Mouse (Mus musculus) lung, embryonic 16.5 days (tissue): ENCODE results near the gene Rnf207. TPM values are rescaled to one million over a fixed set of nuclear protein-coding genes. Genes with fewer than 3 reads are reported as not detected.
A peak's percentile ranks its signal among the peaks of the same experiment; 100 is the strongest.

ENCODE experiments used
- ATAC-seq: fragments of 200-750 bp; cut with Nextera tagmentation; 2 replicates; pipeline ENCODE4 v1.8.0; 2017; ENCODE audit warnings: low read depth, mild to moderate bottlenecking, moderate library complexity
- H3K27ac ChIP-seq: fragments of 300-500 bp; sonication (generic); 2 replicates; pipeline ENCODE4 v1.5.1; 2014; ENCODE audit warnings: mild to moderate bottlenecking, control low read depth, low read length
- H3K27me3 ChIP-seq: fragments of 300-500 bp; sonication (generic); 2 replicates; pipeline ENCODE4 v1.6.1; 2014; ENCODE audit warnings: low read depth, low read length, mixed read lengths; ENCODE audit not compliant: control insufficient read depth, insufficient read depth
- H3K36me3 ChIP-seq: fragments of 300-500 bp; sonication (generic); 2 replicates; pipeline ENCODE4 v1.6.1; 2014; ENCODE audit warnings: low read length; ENCODE audit not compliant: control insufficient read depth, insufficient read depth
- H3K4me1 ChIP-seq: fragments of 300-500 bp; sonication (generic); replicated peaks from 2 replicates; pipeline ENCODE4 v1.6.1; 2014; ENCODE audit warnings: low read length, mixed read lengths; ENCODE audit not compliant: control insufficient read depth, insufficient read depth
- H3K4me2 ChIP-seq: fragments of 300-500 bp; sonication (generic); 2 replicates; pipeline ENCODE4 v1.6.1; 2014; ENCODE audit warnings: low read depth, low read length, control low read depth
- H3K4me3 ChIP-seq: fragments of 300-500 bp; sonication (generic); 2 replicates; pipeline ENCODE4 v1.5.1; 2014; ENCODE audit warnings: mild to moderate bottlenecking, low read length, control low read depth
- H3K9ac ChIP-seq: fragments of 300-500 bp; sonication (generic); 2 replicates; pipeline ENCODE4 v1.6.1; 2014; ENCODE audit warnings: low read length, control low read depth
- H3K9me3 ChIP-seq: fragments of 300-500 bp; sonication (generic); 2 replicates; pipeline ENCODE4 v1.6.1; 2016; ENCODE audit warnings: low read length; ENCODE audit not compliant: control insufficient read depth
- WGBS: fragments of 180-500 bp; shearing (Covaris S2); extraction: QIAGEN DNeasy Blood & Tissue Kit; methylation state at CpG from one replicate; pipeline ENCODE4 v1.1.7; 2014; 5-methylcytosine and 5-hydroxymethylcytosine counted together
- polyA plus RNA-seq: library from polyadenylated mRNA; unstranded; fragments of >200 nt; fragmentation: Nextera tagmentation; extraction: Ambion mirVana; gene quantifications from 2 replicates; pipeline ENCODE4 v1.2.1, GENCODE M21; 2015

The Rnf207 gene
- polyA plus RNA-seq, 1 experiment from 2014 or later, result 2.5 TPM

- ATAC-seq, result no peak
- 19% methylated on average over 8 of the region's 8 CpGs for WGBS
- Histone ChIP-seq H3K4me3 (no peak overlapping the region), H3K4me1 (no peaks in the 10 kb centered on the region), H3K9me3 (no peaks in the 10 kb centered on the region), H3K9ac (no peak overlapping the region), H3K27me3 (peaks cover 16% of the 10 kb centered on the region; the same call in 1 of the 2 replicates), H3K36me3 (no peaks in the 10 kb centered on the region), H3K27ac (no peak overlapping the region), H3K4me2 (no peak overlapping the region)
Observed at GRCm38 (mm10) chr4:152350722-152351421, 32.1 kb upstream of the Rnf207 start.

- ATAC-seq, result no peak
- H3K4me1 ChIP-seq, result peaks cover 3% of the 10 kb centered on the region; the same call in 1 of the 2 replicates
- H3K9me3 ChIP-seq, result no peaks in the 10 kb centered on the region
- no peak overlapping the region for H3K27ac ChIP-seq
- H3K36me3 ChIP-seq, result no peaks in the 10 kb centered on the region
- H3K4me3 ChIP-seq, result no peak overlapping the region
- no peak overlapping the region for H3K4me2 ChIP-seq
- no peak overlapping the region for H3K9ac ChIP-seq
- 3% methylated on average over 16 of the region's 17 CpGs for WGBS
- peaks cover 16% of the 10 kb centered on the region; the same call in 1 of the 2 replicates for H3K27me3 ChIP-seq
Observed at GRCm38 (mm10) chr4:152349837-152350381, 31.1 kb upstream of the Rnf207 start.

GRCm38 (mm10) chr4:152345120-152345889 lies 26.5 kb upstream of the Rnf207 start:
- H3K9ac ChIP-seq, result no peak overlapping the region
- H3K4me1 ChIP-seq, result peaks cover 3% of the 10 kb centered on the region; the same call in 1 of the 2 replicates
- H3K4me2 ChIP-seq, result no peak overlapping the region
- no peaks in the 10 kb centered on the region for H3K9me3 ChIP-seq
- 34% methylated on average over 7 of the region's 7 CpGs for WGBS
- no peak overlapping the region for H3K4me3 ChIP-seq
- H3K36me3 ChIP-seq, result no peaks in the 10 kb centered on the region
- peak; percentile 60 for ATAC-seq
- H3K27me3 ChIP-seq, result peaks cover 27% of the 10 kb centered on the region
- no peak overlapping the region for H3K27ac ChIP-seq

GRCm38 (mm10) chr4:152344651-152345050 lies 25.9 kb upstream of the Rnf207 start:
- 39% methylated on average over 7 of the region's 7 CpGs for WGBS
- H3K4me3 ChIP-seq, result no peak overlapping the region
- H3K9me3 ChIP-seq, result no peaks in the 10 kb centered on the region
- H3K27ac ChIP-seq, result no peak overlapping the region
- no peak overlapping the region for H3K4me2 ChIP-seq
- H3K36me3 ChIP-seq, result no peaks in the 10 kb centered on the region
- peaks cover 3% of the 10 kb centered on the region; the same call in 1 of the 2 replicates for H3K4me1 ChIP-seq
- peaks cover 33% of the 10 kb centered on the region for H3K27me3 ChIP-seq
- no peak for ATAC-seq
- no peak overlapping the region for H3K9ac ChIP-seq

- 16% methylated on average over 5 of the region's 5 CpGs for WGBS
- Histone ChIP-seq H3K27me3 (peaks cover 42% of the 10 kb centered on the region), H3K36me3 (no peaks in the 10 kb centered on the region), H3K4me1 (peaks cover 15% of the 10 kb centered on the region), H3K9ac (no peak overlapping the region), H3K27ac (no peak overlapping the region), H3K4me3 (no peak overlapping the region), H3K9me3 (no peaks in the 10 kb centered on the region), H3K4me2 (no peak overlapping the region)
- no peak for ATAC-seq
Observed at GRCm38 (mm10) chr4:152343296-152343695, 24.5 kb upstream of the Rnf207 start.

- Histone ChIP-seq H3K9ac (no peak overlapping the region), H3K4me1 (peaks cover 15% of the 10 kb centered on the region), H3K36me3 (no peaks in the 10 kb centered on the region), H3K9me3 (no peaks in the 10 kb centered on the region), H3K4me3 (no peak overlapping the region), H3K4me2 (no peak overlapping the region), H3K27ac (no peak overlapping the region), H3K27me3 (peaks cover 50% of the 10 kb centered on the region)
- ATAC-seq, result no peak
- WGBS, result 33% methylated on average over 15 of the region's 15 CpGs
Observed at GRCm38 (mm10) chr4:152340584-152341284, 21.9 kb upstream of the Rnf207 start.

- no peaks in the 10 kb centered on the region for H3K9me3 ChIP-seq
- H3K27me3 ChIP-seq, result peaks cover 50% of the 10 kb centered on the region
- H3K9ac ChIP-seq, result no peak overlapping the region
- WGBS, result 4% methylated on average over 25 of the region's 26 CpGs
- ATAC-seq, result peak; percentile 11; the same call in 1 of the 2 replicates
- H3K4me3 ChIP-seq, result peak overlapping the region; percentile 54
- H3K36me3 ChIP-seq, result peaks cover 12% of the 10 kb centered on the region
- H3K4me1 ChIP-seq, result peaks cover 12% of the 10 kb centered on the region
- no peak overlapping the region for H3K27ac ChIP-seq
- H3K4me2 ChIP-seq, result peak overlapping the region; percentile 99
Observed at GRCm38 (mm10) chr4:152339293-152339790, 20.5 kb upstream of the Rnf207 start.

GRCm38 (mm10) chr4:152338419-152339292 lies 19.9 kb upstream of the Rnf207 start, which contains the start of gene Chd5:
Gene Chd5 (plus strand): TSS chr4:152338651.
- no peak within 1 kb of the TSS for H3K27ac ChIP-seq
- no peaks in the 10 kb centered on the region for H3K9me3 ChIP-seq
- H3K4me2 ChIP-seq, result peak within 1 kb of the TSS; percentile 99
- H3K27me3 ChIP-seq, result peaks cover 48% of the 10 kb centered on the region
- H3K36me3 ChIP-seq, result peaks cover 18% of the 10 kb centered on the region
- ATAC-seq, result peak; percentile 16; the same call in 1 of the 2 replicates
- H3K4me1 ChIP-seq, result peaks cover 12% of the 10 kb centered on the region
- H3K9ac ChIP-seq, result peak within 1 kb of the TSS; percentile 45
- WGBS, result 0% methylated on average over 44 of the region's 120 CpGs
- peak within 1 kb of the TSS; percentile 54 for H3K4me3 ChIP-seq
